Mouse (Mus musculus) hindbrain, embryonic 10.5 days (tissue): ENCODE results near the gene Slc6a16. TPM values are rescaled to one million over a fixed set of nuclear protein-coding genes. Genes with fewer than 3 reads are reported as not detected.
A peak's percentile ranks its signal among the peaks of the same experiment; 100 is the strongest.

Source experiments
- DNase-seq: peaks from one replicate; pipeline ENCODE4 v3.0.0-alpha.2; 2017; ENCODE audit warnings: low spot score
- H3K27ac ChIP-seq: fragments of 300-500 bp; sonication (generic); 2 replicates; pipeline ENCODE4 v1.5.1; 2016; ENCODE audit warnings: mild to moderate bottlenecking, moderate library complexity
- H3K27me3 ChIP-seq: fragments of 300-500 bp; sonication (generic); 2 replicates; pipeline ENCODE4 v1.6.1; 2016; ENCODE audit warnings: mild to moderate bottlenecking; ENCODE audit not compliant: poor library complexity, insufficient read depth, severe bottlenecking
- H3K36me3 ChIP-seq: fragments of 300-500 bp; sonication (generic); 2 replicates; pipeline ENCODE4 v1.6.1; 2016; ENCODE audit warnings: mild to moderate bottlenecking, moderate library complexity
- H3K4me1 ChIP-seq: fragments of 300-500 bp; sonication (generic); replicated peaks from 2 replicates; pipeline ENCODE4 v1.6.1; 2016; ENCODE audit warnings: mild to moderate bottlenecking
- H3K4me3 ChIP-seq: fragments of 300-500 bp; sonication (generic); 2 replicates; pipeline ENCODE4 v1.5.1; 2016; ENCODE audit warnings: mild to moderate bottlenecking, moderate library complexity
- H3K9me3 ChIP-seq: fragments of 300-500 bp; sonication (generic); 2 replicates; pipeline ENCODE4 v1.6.1; 2016; ENCODE audit warnings: mild to moderate bottlenecking, moderate library complexity
- WGBS: fragments of 180-500 bp; shearing (Covaris S2); methylation state at CpG from one replicate; pipeline ENCODE4 v1.1.7; 2016; 5-methylcytosine and 5-hydroxymethylcytosine counted together
- polyA plus RNA-seq: library from polyadenylated mRNA; unstranded; fragments of >200 nt; fragmentation: Nextera tagmentation; extraction: Ambion mirVana; gene quantifications from 2 replicates; pipeline ENCODE4 v1.2.1, GENCODE M21; 2016

The Slc6a16 gene
- polyA plus RNA-seq, 1 experiment from 2014 or later: not detected

DNA sequence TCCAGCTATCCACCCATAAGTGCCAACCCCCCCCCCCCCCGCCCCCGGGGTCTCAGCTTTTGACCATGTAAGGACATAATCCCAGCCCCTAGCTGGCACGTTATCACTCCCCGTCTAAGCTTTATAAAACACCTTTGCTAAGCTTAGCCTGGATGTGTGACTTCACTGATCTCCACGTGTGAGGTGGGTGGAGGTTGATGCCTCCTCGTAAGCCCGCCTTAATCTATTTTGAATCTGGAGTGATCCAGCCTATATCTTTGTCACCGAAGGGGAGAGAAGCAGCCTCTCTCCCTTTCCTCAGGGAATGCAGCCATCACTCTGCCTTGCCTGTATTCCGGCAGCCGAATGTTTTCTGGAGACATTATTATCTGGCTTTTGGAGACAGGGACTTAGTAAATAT, 38.2 kb upstream of the Slc6a16 start:
- H3K36me3 ChIP-seq: no peaks in the 10 kb centered on the region

DNA sequence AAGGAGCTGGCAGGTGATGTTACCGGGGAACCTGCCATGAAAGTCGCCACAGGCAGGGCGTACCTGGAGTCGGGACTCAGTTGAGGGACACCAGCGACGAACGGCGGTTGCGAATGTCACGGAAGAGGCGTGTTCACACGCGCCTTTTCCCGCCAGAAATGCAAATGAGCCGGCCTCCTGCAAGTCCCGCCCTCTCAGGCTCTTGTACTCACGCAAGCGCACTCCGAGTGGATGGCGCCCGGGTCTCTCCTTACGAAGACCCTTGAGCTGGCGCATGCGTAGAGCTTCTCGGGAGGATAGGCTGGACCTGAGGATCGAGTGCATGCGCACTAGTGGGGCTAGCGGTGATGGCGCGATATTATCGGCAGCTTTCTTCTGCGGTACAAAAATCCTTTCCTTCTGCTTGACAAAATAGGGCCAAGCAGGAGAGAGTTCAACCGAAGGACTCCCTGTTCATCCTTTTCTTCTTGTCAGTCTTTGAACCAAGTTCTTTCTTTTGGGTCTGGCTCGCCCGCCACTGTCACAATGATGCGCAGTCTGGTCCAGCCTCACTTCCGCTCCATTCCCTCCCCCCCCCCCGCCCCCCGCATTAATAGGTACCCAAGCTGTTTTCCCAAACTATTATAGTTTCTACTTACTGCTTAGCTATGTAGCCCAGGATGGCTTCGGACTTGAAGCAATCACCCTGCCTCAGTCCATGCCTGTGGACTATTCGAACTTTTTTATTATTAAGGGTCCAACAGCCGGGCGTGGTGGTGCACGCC, 36.3 kb upstream of the Slc6a16 start, which contains the start of gene Ccdc155:
TSS of gene Ccdc155 (minus strand) at position 513 of the 764 bp plus-strand sequence.
- peaks cover 6% of the 10 kb centered on the region; the same call in 1 of the 2 replicates for H3K4me1 ChIP-seq
- peak within 1 kb of the TSS; percentile 51 for H3K4me3 ChIP-seq
- H3K9me3 ChIP-seq: no peaks in the 10 kb centered on the region
- 10% methylated on average over 44 of the region's 44 CpGs for WGBS
- no peaks in the 10 kb centered on the region for H3K36me3 ChIP-seq
- H3K27ac ChIP-seq: peak within 1 kb of the TSS; percentile 82
- peaks cover 32% of the 10 kb centered on the region for H3K27me3 ChIP-seq
- DNase-seq: peak; percentile 99

More for the DNA sequence above, 38.2 kb upstream of the Slc6a16 start:
- no peak for DNase-seq
- no peak overlapping the region for H3K27ac ChIP-seq
- no peaks in the 10 kb centered on the region for H3K9me3 ChIP-seq
- 61% methylated on average over 10 of the region's 10 CpGs for WGBS
- H3K4me3 ChIP-seq: no peak overlapping the region
- peaks cover 17% of the 10 kb centered on the region for H3K4me1 ChIP-seq
- H3K27me3 ChIP-seq: peaks cover 29% of the 10 kb centered on the region

DNA sequence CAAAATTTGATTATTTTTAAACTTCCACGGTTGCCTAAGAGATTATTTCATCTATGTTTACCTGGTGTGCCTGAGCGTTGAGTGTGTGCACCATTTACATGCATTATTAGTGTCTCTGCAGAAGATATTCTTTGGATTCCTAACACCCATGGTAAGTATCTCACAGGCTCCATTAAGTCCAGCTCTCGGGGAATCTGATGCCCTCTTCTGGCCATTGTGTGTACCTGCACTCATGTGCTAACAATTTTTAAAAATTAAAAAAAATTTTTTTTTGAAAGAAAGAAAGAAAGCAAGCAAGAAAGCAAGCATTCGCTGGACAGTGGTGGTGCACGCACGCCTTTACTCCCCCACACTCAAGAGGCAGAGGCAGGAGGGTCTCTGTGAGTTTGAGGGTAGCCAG, 32.6 kb upstream of the Slc6a16 start:
- no peak overlapping the region for H3K4me3 ChIP-seq
- no peak for DNase-seq
- peaks cover 42% of the 10 kb centered on the region for H3K27me3 ChIP-seq
- WGBS: 76% methylated on average over 6 of the region's 6 CpGs
- no peaks in the 10 kb centered on the region for H3K9me3 ChIP-seq
- H3K27ac ChIP-seq: no peak overlapping the region
- no peaks in the 10 kb centered on the region for H3K36me3 ChIP-seq
- H3K4me1 ChIP-seq: peaks cover 17% of the 10 kb centered on the region

DNA sequence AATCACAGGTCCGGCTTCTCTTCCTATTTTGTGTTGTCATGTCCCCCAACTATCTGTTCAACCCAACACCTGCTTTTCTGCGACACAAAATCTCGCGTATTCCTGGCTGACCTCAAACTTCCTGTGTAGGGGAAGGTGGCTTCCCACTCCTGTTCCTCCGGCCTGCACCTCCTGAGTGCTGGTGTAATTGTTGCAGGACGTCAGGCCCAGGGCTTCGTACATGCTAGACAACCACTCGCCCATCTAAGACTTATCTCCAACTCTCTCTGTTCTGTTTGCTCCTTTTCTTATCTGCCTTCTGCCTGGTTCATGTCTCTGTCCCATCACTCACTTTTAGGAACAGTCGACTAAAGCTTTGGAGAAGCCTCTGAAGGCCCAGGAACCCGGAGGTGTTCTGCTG, 29.8 kb upstream of the Slc6a16 start:
- no peaks in the 10 kb centered on the region for H3K9me3 ChIP-seq
- H3K4me3 ChIP-seq: peak overlapping the region; percentile 36; the same call in 1 of the 2 replicates
- no peaks in the 10 kb centered on the region for H3K36me3 ChIP-seq
- WGBS: 74% methylated on average over 10 of the region's 10 CpGs
- H3K27me3 ChIP-seq: peaks cover 33% of the 10 kb centered on the region
- no peak overlapping the region for H3K27ac ChIP-seq
- DNase-seq: no peak
- H3K4me1 ChIP-seq: peaks cover 25% of the 10 kb centered on the region

DNA sequence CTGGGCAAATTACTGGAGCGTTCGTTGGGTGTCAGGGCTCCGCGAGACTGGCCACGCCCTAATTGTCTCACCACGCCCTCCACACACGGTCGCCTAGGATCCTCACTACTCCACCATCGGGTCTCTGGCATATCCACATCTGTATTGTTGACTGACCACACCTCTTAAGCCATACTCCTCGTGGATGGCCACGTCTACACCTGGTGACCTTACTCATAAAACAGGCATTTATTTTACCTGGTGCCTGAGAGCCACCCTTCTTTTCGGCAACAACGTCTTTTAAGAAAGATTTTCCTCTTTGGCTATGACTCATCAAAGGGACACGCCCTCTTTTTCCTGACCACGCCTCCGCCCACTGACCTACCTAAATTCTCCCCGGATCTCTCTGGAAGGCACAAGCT, 29.0 kb upstream of the Slc6a16 start, which contains the start of gene Dkkl1:
TSS of gene Dkkl1 (minus strand) at position 297 of the 401 bp plus-strand sequence.
- no peaks in the 10 kb centered on the region for H3K36me3 ChIP-seq
- peaks cover 33% of the 10 kb centered on the region for H3K27me3 ChIP-seq
- H3K9me3 ChIP-seq: no peaks in the 10 kb centered on the region
- H3K4me1 ChIP-seq: peaks cover 33% of the 10 kb centered on the region
- no peak within 1 kb of the TSS for H3K27ac ChIP-seq
- H3K4me3 ChIP-seq: peak within 1 kb of the TSS; percentile 36
- DNase-seq: no peak
- 7% methylated on average over 17 of the region's 17 CpGs for WGBS

DNA sequence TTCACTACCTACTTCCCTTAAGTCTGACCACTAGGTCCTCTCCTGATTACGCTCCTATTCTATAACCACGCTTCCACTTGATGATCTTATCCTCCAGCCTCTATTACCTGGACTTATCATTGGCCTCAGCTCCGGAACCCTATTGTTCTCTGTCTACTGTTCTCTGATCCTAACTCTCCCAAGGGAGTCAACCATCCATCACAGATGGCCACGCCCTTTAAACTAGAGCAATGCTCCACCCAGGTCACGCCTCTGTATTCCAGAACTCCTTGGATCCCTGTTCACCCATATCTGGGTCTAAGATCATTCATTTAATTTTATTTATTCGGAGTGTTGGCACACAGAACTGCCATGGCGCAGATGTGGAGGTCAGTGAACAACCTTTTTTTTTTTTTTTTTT, 28.5 kb upstream of the Slc6a16 start:
- Histone ChIP-seq H3K36me3 (peaks cover 4% of the 10 kb centered on the region), H3K27me3 (peaks cover 33% of the 10 kb centered on the region), H3K4me1 (peaks cover 38% of the 10 kb centered on the region), H3K4me3 (0 out of 2 replicates have a peak overlapping the region, but pooled peaks have one; percentile 36), H3K27ac (no peak overlapping the region), H3K9me3 (no peaks in the 10 kb centered on the region)
- DNase-seq: no peak
- 74% methylated on average over 7 of the region's 7 CpGs for WGBS

DNA sequence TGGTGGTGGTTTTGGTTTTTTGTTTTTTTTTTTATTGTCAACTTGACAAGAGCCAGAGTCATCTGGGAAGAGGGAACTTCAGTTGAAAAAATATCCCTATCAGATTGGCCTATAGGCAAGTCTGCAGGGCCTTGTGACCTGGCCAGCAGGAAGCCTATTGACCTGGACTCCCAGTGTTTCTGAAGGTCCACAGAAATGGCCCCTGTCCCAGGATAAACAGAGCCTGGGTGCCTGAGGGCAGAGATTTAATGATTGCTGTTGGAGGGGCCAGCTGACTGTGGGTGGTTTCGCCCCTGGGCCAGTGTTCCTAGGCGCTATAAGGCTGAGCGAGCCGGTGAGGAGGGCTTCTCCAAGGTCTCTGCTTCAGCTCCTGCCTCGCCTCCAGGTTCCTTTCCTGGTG, 27.2 kb upstream of the Slc6a16 start:
- Histone ChIP-seq H3K27me3 (peaks cover 33% of the 10 kb centered on the region), H3K9me3 (no peaks in the 10 kb centered on the region), H3K36me3 (peaks cover 18% of the 10 kb centered on the region), H3K4me3 (no peak overlapping the region), H3K4me1 (peaks cover 52% of the 10 kb centered on the region), H3K27ac (no peak overlapping the region)
- 58% methylated on average over 5 of the region's 5 CpGs for WGBS
- no peak for DNase-seq

DNA sequence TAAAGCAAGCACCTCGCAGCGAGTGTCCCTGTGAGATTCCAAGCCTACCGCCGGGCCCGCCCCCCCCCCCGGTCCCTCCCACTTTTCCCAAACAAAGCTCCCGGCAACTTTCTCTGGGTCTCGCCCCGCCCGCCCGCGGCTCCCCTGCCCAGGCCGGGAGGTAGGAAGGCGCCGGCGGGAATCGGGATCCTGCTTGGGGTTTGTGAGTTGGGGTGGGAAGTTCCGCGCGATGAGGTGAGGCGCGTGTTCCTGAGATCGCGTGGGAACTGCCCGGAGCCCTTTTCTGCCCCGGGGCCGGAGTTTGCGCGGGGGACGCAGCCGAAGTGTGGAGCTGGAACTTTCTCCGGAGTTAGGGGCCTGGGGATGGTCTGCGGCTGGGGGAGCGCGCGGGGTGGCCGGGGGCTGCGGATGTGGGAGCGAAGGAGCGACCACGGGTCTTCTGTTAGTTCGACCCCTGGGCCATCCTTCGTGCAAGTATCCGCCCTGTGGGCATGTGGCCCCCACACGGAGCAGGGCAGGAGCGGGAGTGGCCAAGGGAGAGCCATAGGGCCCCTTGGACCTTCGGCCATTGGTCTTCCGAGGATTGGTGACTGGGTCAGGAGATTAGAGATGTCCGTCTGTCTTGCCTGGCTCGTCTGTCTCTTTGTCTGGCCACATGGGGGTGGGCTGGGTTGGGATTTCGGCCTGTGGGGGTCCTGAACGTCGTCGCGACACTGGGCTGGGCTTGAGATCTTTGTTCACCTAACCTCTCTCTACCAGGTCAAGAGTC, 25.0 kb upstream of the Slc6a16 start, which contains the start of gene Tead2:
TSS of gene Tead2 (plus strand) at position 81 of the 769 bp plus-strand sequence.
- Histone ChIP-seq H3K4me3 (peak within 1 kb of the TSS; percentile 81), H3K9me3 (no peaks in the 10 kb centered on the region), H3K4me1 (peaks cover 73% of the 10 kb centered on the region), H3K27me3 (peaks cover 17% of the 10 kb centered on the region), H3K27ac (peak within 1 kb of the TSS; percentile 100), H3K36me3 (peaks cover 40% of the 10 kb centered on the region)
- DNase-seq: peak; percentile 84
- under 1% methylated on average over 55 of the region's 55 CpGs for WGBS

DNA sequence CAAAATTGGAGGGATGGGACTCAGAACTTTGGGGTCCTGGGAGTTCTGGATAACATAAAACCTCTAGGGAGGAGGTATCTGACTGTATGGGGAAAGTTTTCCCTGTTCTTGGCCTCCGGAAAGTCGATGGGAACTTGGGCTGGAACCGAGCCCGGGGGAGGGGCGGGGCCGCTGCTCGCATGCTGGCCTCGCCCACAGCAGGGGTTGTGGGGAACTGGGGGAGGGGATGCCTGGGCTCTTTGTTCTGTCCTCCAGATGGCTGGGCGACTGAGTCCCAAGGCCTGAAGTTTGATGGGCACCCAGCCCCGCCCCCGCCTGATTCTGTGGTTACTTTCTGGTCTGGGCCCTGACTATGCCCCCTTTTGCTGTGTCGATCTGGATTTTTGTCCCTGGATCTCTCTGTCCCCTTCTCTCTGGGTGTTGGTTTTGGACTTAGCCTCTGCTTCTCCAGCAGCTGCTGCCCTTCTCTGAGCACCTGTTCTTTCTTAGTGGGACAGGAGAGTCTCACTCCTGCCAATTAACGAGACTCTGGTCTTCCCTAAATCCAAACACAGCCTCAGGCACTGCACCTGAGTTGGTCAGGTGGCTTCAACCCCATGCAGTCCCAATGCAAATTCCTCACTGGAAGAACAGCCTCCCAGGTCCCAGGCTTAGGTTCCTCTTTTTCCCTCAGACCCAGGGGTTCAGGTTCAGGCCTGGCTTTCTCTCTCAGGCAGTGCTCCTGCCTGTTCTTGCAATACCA, 24.3 kb upstream of the Slc6a16 start:
- WGBS: under 1% methylated on average over 13 of the region's 13 CpGs
- H3K27me3 ChIP-seq: peaks cover 9% of the 10 kb centered on the region
- no peaks in the 10 kb centered on the region for H3K9me3 ChIP-seq
- peaks cover 73% of the 10 kb centered on the region for H3K4me1 ChIP-seq
- peaks cover 47% of the 10 kb centered on the region for H3K36me3 ChIP-seq
- peak; percentile 95 for DNase-seq
- peak overlapping the region; percentile 100 for H3K27ac ChIP-seq
- peak overlapping the region; percentile 81 for H3K4me3 ChIP-seq

DNA sequence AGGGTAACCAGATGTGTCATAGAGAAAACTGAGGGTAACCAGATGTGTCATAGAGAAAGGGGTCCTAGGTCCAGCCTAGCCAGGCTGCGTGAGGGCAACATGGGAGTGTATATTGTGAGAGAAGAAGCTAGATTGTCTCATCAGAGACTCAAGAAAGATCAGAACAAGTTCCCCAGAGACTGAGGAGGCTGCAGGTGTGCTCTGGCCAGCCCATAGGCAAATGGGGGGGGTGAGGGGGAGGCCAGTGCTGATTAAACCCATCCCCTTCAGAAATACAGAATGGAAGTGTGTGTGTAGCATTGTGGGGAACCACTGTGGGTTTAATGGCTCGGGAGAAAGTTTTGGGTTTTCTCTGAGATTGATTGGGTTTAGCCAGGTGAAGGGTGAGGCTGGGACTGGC, 19.2 kb upstream of the Slc6a16 start:
- peaks cover 45% of the 10 kb centered on the region for H3K4me1 ChIP-seq
- H3K36me3 ChIP-seq: peaks cover 98% of the 10 kb centered on the region

DNA sequence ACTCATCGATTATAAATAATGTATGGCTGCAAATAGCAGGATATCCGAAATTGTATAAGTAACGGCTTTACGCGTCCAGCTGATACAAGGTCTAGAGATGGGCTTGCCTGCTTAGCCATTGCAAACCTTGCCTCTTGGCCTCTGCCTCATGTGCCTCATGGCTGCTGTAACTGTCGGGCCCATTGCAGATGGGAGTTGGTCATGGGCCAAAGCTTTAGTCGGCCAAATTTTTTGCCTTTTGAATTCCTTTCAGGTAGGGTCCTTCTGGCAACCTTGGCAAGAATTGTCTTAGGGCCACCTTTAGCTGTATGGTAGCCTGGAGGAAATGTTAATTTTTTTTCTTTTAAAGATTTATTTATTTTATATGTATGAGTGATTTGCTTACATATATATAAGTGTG, 16.1 kb upstream of the Slc6a16 start:
- Histone ChIP-seq H3K9me3 (no peaks in the 10 kb centered on the region), H3K36me3 (peaks cover 100% of the 10 kb centered on the region), H3K4me3 (no peak overlapping the region), H3K4me1 (peaks cover 14% of the 10 kb centered on the region), H3K27me3 (no peaks in the 10 kb centered on the region), H3K27ac (no peak overlapping the region)
- DNase-seq: no peak
- 97% methylated on average over 7 of the region's 7 CpGs for WGBS

More for the DNA sequence above, 19.2 kb upstream of the Slc6a16 start:
- no peaks in the 10 kb centered on the region for H3K9me3 ChIP-seq
- no peak overlapping the region for H3K4me3 ChIP-seq
- no peak for DNase-seq
- no peaks in the 10 kb centered on the region for H3K27me3 ChIP-seq
- 92% methylated on average over 2 of the region's 2 CpGs for WGBS
- no peak overlapping the region for H3K27ac ChIP-seq

DNA sequence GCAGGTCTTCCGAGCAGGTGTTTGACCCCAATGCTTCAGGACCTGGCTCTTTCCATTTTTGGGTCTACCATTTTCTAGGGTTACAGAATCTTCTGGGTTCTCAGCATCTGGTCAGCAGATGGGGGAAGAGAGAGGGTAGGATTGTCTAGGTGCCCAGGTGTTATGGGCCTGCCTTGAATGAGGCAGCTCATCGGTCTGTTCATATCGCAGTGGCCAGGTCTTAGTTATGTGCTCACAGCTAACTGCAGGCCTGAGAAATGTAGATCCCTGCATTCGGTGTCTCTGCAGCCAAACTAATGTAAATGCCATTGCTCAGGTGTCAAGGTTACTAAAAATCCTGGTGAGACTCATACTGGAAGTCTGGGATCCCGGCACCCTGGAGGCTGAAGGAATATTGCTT, 14.5 kb upstream of the Slc6a16 start:
- no peaks in the 10 kb centered on the region for H3K9me3 ChIP-seq
- H3K4me3 ChIP-seq: no peak overlapping the region
- no peak for DNase-seq
- no peaks in the 10 kb centered on the region for H3K27me3 ChIP-seq
- peaks cover 100% of the 10 kb centered on the region for H3K36me3 ChIP-seq
- 97% methylated on average over 5 of the region's 5 CpGs for WGBS
- H3K4me1 ChIP-seq: peaks cover 5% of the 10 kb centered on the region; the same call in 1 of the 2 replicates
- H3K27ac ChIP-seq: no peak overlapping the region
